In genomic region chr9:36767203-36768143, GRCm38 (mm10) we compare ENCODE assay signal across 8 mouse cellular contexts. TPM values are rescaled to one million over a fixed set of nuclear protein-coding genes. Genes with fewer than 3 reads are reported as not detected.
DNase-seq lines count a peak whose midpoint lies in the region; ATAC-seq lines count a peak whose summit lies in the region.

Stt3a (minus strand) TSS chr9:36767679.

- peaks cover 50% of the 10 kb centered on the region for H3K79me2 ChIP-seq in macrophage (ENCODE audit: inconsistent target)

- peak within 1 kb of the TSS; percentile 84 for H3K4me2 ChIP-seq in hindbrain, embryonic 16.5 days (ENCODE audit: low read length)

- H3K4me3 ChIP-seq in hindbrain, embryonic 16.5 days (ENCODE audit: low read length) = peak within 1 kb of the TSS; percentile 73
- peak within 1 kb of the TSS; percentile 96 for H3K4me3 ChIP-seq in macrophage (ENCODE audit: inconsistent target)

- WGBS in hindbrain, embryonic 16.5 days = under 1% methylated on average over 60 of the region's 60 CpGs
- WGBS in macrophage (ENCODE audit: missing documents) = under 1% methylated on average over 60 of the region's 60 CpGs

- H3K9me3 ChIP-seq in hindbrain, embryonic 16.5 days (ENCODE audit: control insufficient read depth, low read length) = no peaks in the 10 kb centered on the region

- peaks cover 16% of the 10 kb centered on the region for H3K4me1 ChIP-seq in hindbrain, embryonic 16.5 days (ENCODE audit: control insufficient read depth, insufficient read depth, low read depth, low read length)

- peak within 1 kb of the TSS; percentile 84 for H3K9ac ChIP-seq in hindbrain, embryonic 16.5 days (ENCODE audit: low read depth, low read length)

- ATAC-seq in hindbrain, embryonic 16.5 days = peak; percentile 100

- peak within 1 kb of the TSS; percentile 87 for H3K27ac ChIP-seq in hindbrain, embryonic 16.5 days (ENCODE audit: low read depth, low read length)
- H3K27ac ChIP-seq in macrophage = peak within 1 kb of the TSS; percentile 87

- H3K27me3 ChIP-seq in hindbrain, embryonic 16.5 days (replicated peaks; ENCODE audit: control insufficient read depth, insufficient read depth, low read length) = no peaks in the 10 kb centered on the region

- peaks cover 6% of the 10 kb centered on the region; the same call in 1 of the 2 replicates for H3K36me3 ChIP-seq in hindbrain, embryonic 16.5 days (ENCODE audit: control insufficient read depth, insufficient read depth, low read length)
- peaks cover 18% of the 10 kb centered on the region for H3K36me3 ChIP-seq in macrophage (ENCODE audit: inconsistent target)

- peak; percentile 99 for DNase-seq in WW6 (ENCODE audit: low read depth, low spot score)
- DNase-seq in cerebellum, postnatal 4 days (ENCODE audit: low spot score in 2 of 2) = peak; percentile 95 to 97
- peak; percentile 100 for DNase-seq in gastrocnemius, adult 18-20 months (ENCODE audit: low spot score)
- peak; percentile 99 to 100 for DNase-seq in left cerebral cortex, adult 18-20 months (ENCODE audit: low spot score in 2 of 2)
- peak; percentile 100 for DNase-seq in right cerebral cortex, adult 18-20 months
- DNase-seq in urinary bladder, postnatal 10 days (ENCODE audit: low spot score) = peak; percentile 99

RNA-seq across cellular contexts. Expression of gene Stt3a, which starts in this region (rescaled TPM):
- total RNA-seq in gastrocnemius, adult 18-20 months (2021) = 10 to 100 TPM; 31.6 to 40.6 TPM
- 86.5 and 95.3 TPM in 2 replicates for polyA plus RNA-seq in hindbrain, embryonic 16.5 days (2015; fragmentation: Nextera tagmentation; extraction: Ambion mirVana)
- 10 to 100 TPM; 73.9 to 77.3 TPM for total RNA-seq in left cerebral cortex, adult 18-20 months (2021)
- 100 to 1,000 TPM in 15 of 26 experiments, 10 to 100 TPM in 11; 52.0 to 145 (median 105) TPM for total RNA-seq in macrophage (2018; cell fraction: chromatin; rRNA removed)
- total RNA-seq in macrophage (2018; cell fraction: cytosol; rRNA removed) = 100 to 1,000 TPM; 101 to 206 (median 139) TPM
- 100 to 1,000 TPM in 23 of 26 experiments, 10 to 100 TPM in 3; 73.0 to 417 (median 170) TPM for total RNA-seq in macrophage (2018; cell fraction: nucleus; rRNA removed)
- 128 to 178 TPM (median 178 TPM) in 3 replicates for polyA plus RNA-seq in macrophage (2018)

Comparison
In these comparisons a context has a peak if more than half of its experiments do, and no peak if none do; other contexts are left out.
1. Peak in every context shown above with its lines: DNase-seq, ATAC-seq, H3K4me3 ChIP-seq and H3K27ac ChIP-seq.